Mouse (Mus musculus) hindbrain, postnatal 0 days (tissue): ENCODE measurements around the gene Olfr600. TPM values are rescaled to one million over a fixed set of nuclear protein-coding genes. Genes with fewer than 3 reads are reported as not detected.

ENCODE experiments used
- polyA plus RNA-seq: library from polyadenylated mRNA; unstranded; fragments of >200 nt; fragmentation: Nextera tagmentation; extraction: Ambion mirVana; gene quantifications from 2 replicates; pipeline ENCODE4 v1.2.1, GENCODE M21; 2015
- total RNA-seq: library from RNA; depleted of rRNA; stranded (reverse); fragments of >200 nt; gene quantifications from 2 replicates; pipeline ENCODE4 v1.2.3, GENCODE M21; 2014; rRNA removed

Olfr600 gene
- total and polyA plus RNA-seq, 2 experiments from 2014 or later: not detected

Other genes starting within 250 kb of the Olfr600 start
- gene Olfr586, start 224.0 kb downstream of the Olfr600 start, total RNA-seq: not detected in 2 replicates
- gene Olfr586, start 224.0 kb downstream of the Olfr600 start, polyA plus RNA-seq: not detected in 2 replicates
- not detected in 2 replicates for gene Olfr588-ps1, start 208.8 kb downstream of the Olfr600 start, total RNA-seq
- gene Olfr588-ps1, start 208.8 kb downstream of the Olfr600 start, polyA plus RNA-seq: not detected in 2 replicates
- not detected in 2 replicates for gene Olfr589, start 193.3 kb downstream of the Olfr600 start, total RNA-seq
- gene Olfr589, start 193.3 kb downstream of the Olfr600 start, polyA plus RNA-seq: not detected in 2 replicates
- not detected in 2 replicates for gene Olfr591, start 171.3 kb downstream of the Olfr600 start, total RNA-seq
- not detected in 2 replicates for gene Olfr591, start 171.3 kb downstream of the Olfr600 start, polyA plus RNA-seq
- not detected in 2 replicates for gene Olfr592, start 164.9 kb downstream of the Olfr600 start, total RNA-seq
- not detected in 2 replicates for gene Olfr592, start 164.9 kb downstream of the Olfr600 start, polyA plus RNA-seq
- gene Olfr593, start 137.8 kb downstream of the Olfr600 start, total RNA-seq: not detected in 2 replicates
- not detected in 2 replicates for gene Olfr593, start 137.8 kb downstream of the Olfr600 start, polyA plus RNA-seq
- not detected in 2 replicates for gene Olfr594, start 132.7 kb downstream of the Olfr600 start, total RNA-seq
- gene Olfr594, start 132.7 kb downstream of the Olfr600 start, polyA plus RNA-seq: not detected in 2 replicates
- not detected in 2 replicates for gene Usp17ld, start 97.2 kb downstream of the Olfr600 start, total RNA-seq
- gene Usp17ld, start 97.2 kb downstream of the Olfr600 start, polyA plus RNA-seq: not detected in 2 replicates
- gene Olfr596, start 44.0 kb downstream of the Olfr600 start, total RNA-seq: not detected in 2 replicates
- not detected in 2 replicates for gene Olfr596, start 44.0 kb downstream of the Olfr600 start, polyA plus RNA-seq
- not detected in 2 replicates for gene Olfr597, start 33.4 kb downstream of the Olfr600 start, total RNA-seq
- gene Olfr597, start 33.4 kb downstream of the Olfr600 start, polyA plus RNA-seq: not detected in 2 replicates
- gene Olfr598, start 26.1 kb downstream of the Olfr600 start, total RNA-seq: not detected in 2 replicates
- gene Olfr598, start 26.1 kb downstream of the Olfr600 start, polyA plus RNA-seq: not detected in 2 replicates
- not detected in 2 replicates for gene Olfr599, start 13.8 kb downstream of the Olfr600 start, total RNA-seq
- not detected in 2 replicates for gene Olfr599, start 13.8 kb downstream of the Olfr600 start, polyA plus RNA-seq
- gene Olfr601, start 13.0 kb upstream of the Olfr600 start, total RNA-seq: not detected in 2 replicates
- gene Olfr601, start 13.0 kb upstream of the Olfr600 start, polyA plus RNA-seq: not detected in 2 replicates
- gene Olfr603, start 36.5 kb upstream of the Olfr600 start, total RNA-seq: not detected in 2 replicates
- not detected in 2 replicates for gene Olfr603, start 36.5 kb upstream of the Olfr600 start, polyA plus RNA-seq
- gene Usp17lc, start 65.4 kb upstream of the Olfr600 start, total RNA-seq: not detected in 2 replicates
- gene Usp17lc, start 65.4 kb upstream of the Olfr600 start, polyA plus RNA-seq: not detected in 2 replicates
- not detected in 2 replicates for gene Olfr605, start 95.8 kb upstream of the Olfr600 start, total RNA-seq
- not detected in 2 replicates for gene Olfr605, start 95.8 kb upstream of the Olfr600 start, polyA plus RNA-seq
- gene Olfr606, start 99.4 kb upstream of the Olfr600 start, total RNA-seq: not detected in 2 replicates
- not detected in 2 replicates for gene Olfr606, start 99.4 kb upstream of the Olfr600 start, polyA plus RNA-seq
- gene Olfr607, start 114.5 kb upstream of the Olfr600 start, total RNA-seq: not detected in 2 replicates
- gene Olfr607, start 114.5 kb upstream of the Olfr600 start, polyA plus RNA-seq: not detected in 2 replicates
- not detected in 2 replicates for gene Olfr608, start 120.2 kb upstream of the Olfr600 start, total RNA-seq
- not detected in 2 replicates for gene Olfr608, start 120.2 kb upstream of the Olfr600 start, polyA plus RNA-seq
- not detected in 2 replicates for gene Olfr609, start 148.4 kb upstream of the Olfr600 start, total RNA-seq
- gene Olfr609, start 148.4 kb upstream of the Olfr600 start, polyA plus RNA-seq: not detected in 2 replicates
- gene Olfr610, start 162.5 kb upstream of the Olfr600 start, total RNA-seq: not detected in 2 replicates
- gene Olfr610, start 162.5 kb upstream of the Olfr600 start, polyA plus RNA-seq: not detected in 2 replicates
- not detected in 2 replicates for gene Olfr611, start 171.2 kb upstream of the Olfr600 start, total RNA-seq
- not detected in 2 replicates for gene Olfr611, start 171.2 kb upstream of the Olfr600 start, polyA plus RNA-seq
- gene Olfr612, start 193.0 kb upstream of the Olfr600 start, total RNA-seq: not detected in 2 replicates
- gene Olfr612, start 193.0 kb upstream of the Olfr600 start, polyA plus RNA-seq: not detected in 2 replicates
- gene Olfr613, start 198.4 kb upstream of the Olfr600 start, total RNA-seq: not detected in 2 replicates
- gene Olfr613, start 198.4 kb upstream of the Olfr600 start, polyA plus RNA-seq: not detected in 2 replicates
- not detected in 2 replicates for gene Olfr615, start 206.4 kb upstream of the Olfr600 start, total RNA-seq
- gene Olfr615, start 206.4 kb upstream of the Olfr600 start, polyA plus RNA-seq: not detected in 2 replicates
- not detected in 2 replicates for gene Olfr616, start 219.5 kb upstream of the Olfr600 start, total RNA-seq
- not detected in 2 replicates for gene Olfr616, start 219.5 kb upstream of the Olfr600 start, polyA plus RNA-seq
- not detected in 2 replicates for gene Olfr617, start 223.4 kb upstream of the Olfr600 start, total RNA-seq
- not detected in 2 replicates for gene Olfr617, start 223.4 kb upstream of the Olfr600 start, polyA plus RNA-seq
- gene Olfr618, start 240.4 kb upstream of the Olfr600 start, total RNA-seq: 0.11 TPM in 1 of 2 replicates, not detected in the other
- gene Olfr618, start 240.4 kb upstream of the Olfr600 start, polyA plus RNA-seq: not detected in 2 replicates